Mouse (Mus musculus) kidney, embryonic 14.5 days (tissue): ENCODE measurements at regions not wholly inside any gene's neighbourhood (a gene's known extent, or its start where the extent isn't known, plus 50 kb on each side); places are given as distances from the start of the nearest gene placed in this dataset.

Experiments used
- ATAC-seq: fragments of 200-750 bp; cut with Nextera tagmentation; 2 replicates; pipeline ENCODE4 v1.8.0; 2017; ENCODE audit warnings: moderate number of reproducible peaks, mild to moderate bottlenecking, moderate TSS enrichment, moderate library complexity; ENCODE audit not compliant: low FRiP score, low TSS enrichment
- H3K27ac ChIP-seq: fragments of 300-500 bp; sonication (generic); 2 replicates; pipeline ENCODE4 v1.5.1; 2014; ENCODE audit warnings: low read depth, mild to moderate bottlenecking, low read length, moderate library complexity, mixed read lengths
- H3K27me3 ChIP-seq: fragments of 300-500 bp; sonication (generic); 2 replicates; pipeline ENCODE4 v1.6.1; 2014; ENCODE audit warnings: mild to moderate bottlenecking, low read length; ENCODE audit not compliant: control insufficient read depth, insufficient read depth
- H3K36me3 ChIP-seq: fragments of 300-500 bp; sonication (generic); 2 replicates; pipeline ENCODE4 v1.6.1; 2014; ENCODE audit warnings: low read length, mixed read lengths; ENCODE audit not compliant: control insufficient read depth, insufficient read depth
- H3K4me1 ChIP-seq: fragments of 300-500 bp; sonication (generic); 2 replicates; pipeline ENCODE4 v1.6.1; 2014; ENCODE audit warnings: low read length, mixed read lengths; ENCODE audit not compliant: control insufficient read depth, insufficient read depth
- H3K4me2 ChIP-seq: fragments of 300-500 bp; sonication (generic); replicated peaks from 2 replicates; pipeline ENCODE4 v1.6.1; 2014; ENCODE audit warnings: low read depth, mild to moderate bottlenecking, low read length
- H3K4me3 ChIP-seq: fragments of 300-500 bp; sonication (generic); 2 replicates; pipeline ENCODE4 v1.5.1; 2014; ENCODE audit warnings: mild to moderate bottlenecking, low read length
- H3K9ac ChIP-seq: fragments of 300-500 bp; sonication (generic); 2 replicates; pipeline ENCODE4 v1.6.1; 2014; ENCODE audit warnings: low read depth, mild to moderate bottlenecking, low read length, moderate library complexity
- H3K9me3 ChIP-seq: fragments of 300-500 bp; sonication (generic); 2 replicates; pipeline ENCODE4 v1.6.1; 2016; ENCODE audit warnings: low read length; ENCODE audit not compliant: control insufficient read depth
- WGBS: fragments of 180-500 bp; shearing (Covaris S2); extraction: QIAGEN DNeasy Blood & Tissue Kit; methylation state at CpG from one replicate; pipeline ENCODE4 v1.1.7; 2014; 5-methylcytosine and 5-hydroxymethylcytosine counted together

DNA sequence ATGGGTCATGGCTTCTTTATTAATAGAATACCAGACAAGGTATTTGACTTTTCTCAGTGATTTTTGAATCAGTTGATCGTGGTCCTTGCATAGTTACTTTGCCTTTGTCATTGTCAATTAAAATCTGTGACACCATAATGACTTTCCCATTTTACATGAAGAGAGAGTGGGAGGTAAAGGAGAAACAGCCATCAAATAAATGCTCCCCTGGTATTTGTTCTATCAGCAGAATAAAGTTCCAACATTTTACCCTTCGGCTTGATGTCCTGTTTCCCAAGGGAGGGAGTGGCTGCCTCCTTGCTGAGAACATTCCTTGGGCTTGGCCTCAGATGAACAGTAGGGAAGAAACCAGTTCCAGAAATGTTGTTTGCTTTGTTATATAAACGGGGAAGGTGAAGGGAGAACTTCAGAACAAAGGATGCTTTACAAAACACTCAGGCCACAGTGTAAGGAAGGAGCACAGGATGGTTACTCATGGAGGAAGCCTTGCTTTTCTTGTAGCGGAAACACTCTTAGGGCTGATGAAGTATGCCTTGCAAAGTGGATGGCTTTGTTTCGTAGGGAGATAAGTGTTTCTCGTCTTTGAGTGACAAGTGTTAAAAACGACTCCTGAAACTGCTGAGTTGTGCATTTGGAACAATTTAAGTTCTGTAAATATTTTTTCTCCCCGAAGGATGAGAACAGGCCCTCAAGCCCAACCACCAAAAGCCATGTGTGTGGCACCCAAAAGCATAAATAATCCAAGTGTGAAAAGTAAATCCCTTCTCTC, 404.8 kb upstream of the Alcam start:
- Histone ChIP-seq H3K4me3 (no peak overlapping the region), H3K9me3 (no peaks in the 10 kb centered on the region), H3K4me2 (no peak overlapping the region), H3K27me3 (no peaks in the 10 kb centered on the region), H3K9ac (no peak overlapping the region), H3K27ac (no peak overlapping the region), H3K4me1 (no peaks in the 10 kb centered on the region), H3K36me3 (no peaks in the 10 kb centered on the region)
- ATAC-seq = no peak
- 59% methylated on average over 8 of the region's 8 CpGs for WGBS

DNA sequence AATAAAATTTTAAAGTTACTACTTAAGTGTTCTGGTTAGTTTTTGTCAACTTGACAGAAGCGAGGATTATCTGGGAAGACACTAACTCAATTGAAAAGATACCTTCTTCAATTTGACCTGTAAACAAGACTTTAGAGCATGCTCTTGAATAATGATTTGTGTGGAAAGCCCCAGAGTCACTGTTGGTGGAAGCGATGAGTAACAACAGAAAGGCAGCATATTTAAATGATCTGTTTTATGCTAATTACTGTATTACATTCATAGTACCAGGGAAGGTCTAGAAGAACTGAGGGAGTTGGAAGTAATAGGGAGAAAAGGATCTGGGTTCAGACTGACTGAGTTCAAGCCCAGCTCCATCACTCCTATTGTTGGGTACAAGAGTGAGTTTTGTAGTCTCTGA, 397.3 kb upstream of the Alcam start:
- H3K27me3 ChIP-seq = no peaks in the 10 kb centered on the region
- no peaks in the 10 kb centered on the region for H3K9me3 ChIP-seq
- no peaks in the 10 kb centered on the region for H3K4me1 ChIP-seq
- no peak overlapping the region for H3K4me2 ChIP-seq
- H3K27ac ChIP-seq = no peak overlapping the region
- no peak overlapping the region for H3K4me3 ChIP-seq
- ATAC-seq = no peak
- no peak overlapping the region for H3K9ac ChIP-seq
- no peaks in the 10 kb centered on the region for H3K36me3 ChIP-seq
- 86% methylated on average over 2 of the region's 2 CpGs for WGBS

DNA sequence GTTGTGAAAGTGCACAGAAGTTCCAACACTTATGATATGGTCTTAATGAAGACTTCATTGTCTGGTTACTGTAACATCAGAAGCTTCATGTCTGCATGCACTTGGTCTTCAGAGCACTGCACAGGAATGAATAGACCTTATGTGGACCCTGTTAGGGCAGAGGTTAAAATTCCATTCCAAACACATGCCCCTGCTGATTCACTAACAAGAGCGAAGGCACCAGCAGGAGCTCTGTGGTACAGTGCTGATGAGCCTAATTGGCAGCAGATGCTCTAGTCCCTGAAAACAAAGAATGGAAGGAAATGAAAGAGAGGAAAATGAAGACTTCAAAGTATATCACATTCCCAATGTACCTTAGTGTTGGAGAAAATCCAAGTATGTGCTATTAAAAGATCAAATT, 365.1 kb upstream of the Alcam start:
- ATAC-seq = no peak
- Histone ChIP-seq H3K27ac (no peak overlapping the region), H3K36me3 (no peaks in the 10 kb centered on the region), H3K4me2 (no peak overlapping the region), H3K4me3 (no peak overlapping the region), H3K27me3 (no peaks in the 10 kb centered on the region), H3K4me1 (no peaks in the 10 kb centered on the region), H3K9ac (no peak overlapping the region), H3K9me3 (no peaks in the 10 kb centered on the region)
- WGBS = 82% methylated on average over 1 of the region's 1 CpGs

DNA sequence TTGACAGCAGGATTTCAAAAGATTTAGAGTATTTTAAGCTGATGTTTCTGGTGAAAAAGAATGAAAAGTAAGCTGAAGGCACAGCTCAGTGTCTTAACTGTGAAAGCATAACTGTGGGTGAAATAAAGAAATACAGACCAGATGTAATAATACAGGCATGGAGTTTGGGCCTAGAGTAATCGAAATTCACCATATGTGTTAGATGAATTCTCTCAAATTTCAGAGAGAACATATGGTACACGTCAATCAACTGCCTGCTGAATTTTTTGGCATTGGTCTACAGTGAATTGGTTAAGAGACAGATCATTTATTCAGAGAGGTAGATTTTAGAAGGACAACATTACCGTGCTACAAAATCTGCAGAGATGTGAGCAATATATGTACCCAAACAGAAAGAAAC, 357.3 kb upstream of the Alcam start:
- no peaks in the 10 kb centered on the region for H3K4me1 ChIP-seq
- H3K9ac ChIP-seq = no peak overlapping the region
- H3K4me3 ChIP-seq = no peak overlapping the region
- H3K9me3 ChIP-seq = no peaks in the 10 kb centered on the region
- no peaks in the 10 kb centered on the region for H3K27me3 ChIP-seq
- no peak overlapping the region for H3K4me2 ChIP-seq
- H3K27ac ChIP-seq = no peak overlapping the region
- WGBS = 77% methylated on average over 3 of the region's 3 CpGs
- no peaks in the 10 kb centered on the region for H3K36me3 ChIP-seq
- no peak for ATAC-seq

DNA sequence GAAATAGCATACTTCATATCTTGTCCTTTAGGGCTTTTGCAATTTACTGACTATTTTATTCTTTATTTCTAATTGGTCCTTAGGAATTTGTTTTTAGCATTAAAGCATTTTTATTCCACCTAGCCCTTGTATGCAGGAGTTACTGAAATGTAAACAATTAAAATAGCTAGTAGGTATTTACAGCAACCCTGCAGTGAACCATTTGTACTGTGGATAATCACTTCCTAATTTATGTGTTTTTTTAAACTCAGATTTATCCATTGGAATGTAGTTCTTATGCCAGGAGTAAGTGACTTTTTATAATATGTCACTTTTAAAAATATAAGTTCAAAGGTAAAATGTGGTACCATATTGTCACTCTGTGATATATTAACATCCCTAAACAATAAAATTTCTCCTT, 350.5 kb upstream of the Alcam start:
- ATAC-seq = peak; percentile 57; the same call in 1 of the 2 replicates
- Histone ChIP-seq H3K36me3 (no peaks in the 10 kb centered on the region), H3K27me3 (no peaks in the 10 kb centered on the region), H3K9ac (no peak overlapping the region), H3K9me3 (no peaks in the 10 kb centered on the region), H3K4me2 (no peak overlapping the region), H3K4me3 (no peak overlapping the region), H3K27ac (no peak overlapping the region), H3K4me1 (no peaks in the 10 kb centered on the region)

DNA sequence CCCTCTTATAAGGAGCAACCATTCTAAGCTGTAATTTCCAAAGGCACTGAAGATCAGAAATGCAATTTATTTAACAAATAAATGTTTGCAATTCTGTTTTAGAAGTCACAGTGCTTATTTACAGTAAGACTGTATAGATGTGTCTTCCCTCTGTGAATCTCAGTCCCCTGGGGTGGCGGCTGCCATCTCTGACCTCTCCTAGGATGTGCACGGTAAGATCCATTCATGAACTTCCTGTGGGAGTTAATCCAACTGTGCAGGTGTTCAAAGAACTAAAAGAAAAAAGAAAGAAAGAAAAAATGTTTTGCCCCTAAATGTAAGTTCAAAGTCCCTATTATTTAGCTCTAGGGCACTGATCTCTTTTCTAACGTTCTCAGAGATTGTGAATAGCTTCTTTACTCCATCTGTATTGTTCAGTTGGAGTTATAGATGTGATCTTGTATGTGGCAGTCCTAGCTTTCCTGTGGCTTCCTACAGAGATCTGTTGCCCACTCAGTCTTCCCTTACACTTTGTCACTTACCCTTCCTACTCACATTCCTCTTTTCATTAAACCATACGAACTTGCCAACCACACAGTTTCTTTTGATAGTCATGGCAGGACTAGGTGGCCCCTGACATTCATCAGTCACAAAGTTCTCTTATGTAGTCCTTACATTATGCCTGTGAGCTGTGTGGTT, 346.0 kb upstream of the Alcam start:
- H3K9ac ChIP-seq = no peak overlapping the region
- H3K27ac ChIP-seq = no peak overlapping the region
- no peak for ATAC-seq
- H3K4me3 ChIP-seq = no peak overlapping the region
- H3K9me3 ChIP-seq = no peaks in the 10 kb centered on the region
- H3K4me1 ChIP-seq = no peaks in the 10 kb centered on the region
- no peaks in the 10 kb centered on the region for H3K36me3 ChIP-seq
- no peaks in the 10 kb centered on the region for H3K27me3 ChIP-seq
- WGBS = 61% methylated on average over 4 of the region's 4 CpGs
- H3K4me2 ChIP-seq = no peak overlapping the region

DNA sequence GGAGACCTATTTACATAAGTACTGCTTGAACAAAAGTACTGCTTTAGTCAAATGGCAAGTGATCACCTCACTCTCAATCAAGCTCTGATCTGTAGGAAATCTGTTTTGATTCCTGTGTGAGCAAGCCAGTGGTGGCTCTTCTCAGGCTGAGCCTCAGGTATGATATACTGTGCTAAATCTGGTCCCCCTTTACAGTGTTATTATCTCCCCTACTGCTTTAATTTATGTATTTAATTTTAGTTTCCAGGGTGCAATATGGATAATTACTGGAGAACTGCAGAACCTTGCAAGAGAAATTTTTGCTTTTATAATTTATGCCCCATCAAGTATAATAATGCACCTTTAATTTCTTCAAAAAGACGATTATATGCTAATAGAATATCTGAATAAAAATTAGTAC, 341.3 kb upstream of the Alcam start:
- H3K4me2 ChIP-seq = no peak overlapping the region
- no peak overlapping the region for H3K4me3 ChIP-seq
- no peaks in the 10 kb centered on the region for H3K36me3 ChIP-seq
- H3K4me1 ChIP-seq = no peaks in the 10 kb centered on the region
- H3K27ac ChIP-seq = no peak overlapping the region
- WGBS = 92% methylated on average over 1 of the region's 1 CpGs
- H3K9ac ChIP-seq = no peak overlapping the region
- no peaks in the 10 kb centered on the region for H3K27me3 ChIP-seq
- no peaks in the 10 kb centered on the region for H3K9me3 ChIP-seq
- no peak for ATAC-seq

DNA sequence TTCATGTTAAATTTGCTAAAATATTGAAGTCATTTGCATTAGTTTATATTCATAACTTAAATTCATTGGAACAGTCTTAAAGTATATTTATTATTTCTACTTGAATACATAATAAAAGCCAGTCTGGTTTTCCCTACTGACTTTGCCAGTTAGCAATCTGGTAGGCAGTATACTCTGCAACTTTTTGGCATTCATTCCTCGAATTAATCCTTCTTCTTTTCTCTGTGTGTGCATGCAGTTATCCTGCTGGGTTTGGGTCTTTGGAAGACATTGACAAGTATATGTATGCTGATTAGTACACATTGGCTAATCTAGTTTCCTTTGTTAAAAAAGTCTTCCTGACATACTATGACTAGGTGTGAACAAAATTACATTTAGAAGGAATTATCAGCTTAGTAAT, 336.1 kb upstream of the Alcam start:
- Histone ChIP-seq H3K9me3 (no peaks in the 10 kb centered on the region), H3K4me2 (no peak overlapping the region), H3K36me3 (no peaks in the 10 kb centered on the region), H3K4me1 (no peaks in the 10 kb centered on the region), H3K9ac (no peak overlapping the region), H3K4me3 (no peak overlapping the region), H3K27me3 (no peaks in the 10 kb centered on the region), H3K27ac (no peak overlapping the region)
- WGBS = 83% methylated on average over 1 of the region's 1 CpGs
- no peak for ATAC-seq

DNA sequence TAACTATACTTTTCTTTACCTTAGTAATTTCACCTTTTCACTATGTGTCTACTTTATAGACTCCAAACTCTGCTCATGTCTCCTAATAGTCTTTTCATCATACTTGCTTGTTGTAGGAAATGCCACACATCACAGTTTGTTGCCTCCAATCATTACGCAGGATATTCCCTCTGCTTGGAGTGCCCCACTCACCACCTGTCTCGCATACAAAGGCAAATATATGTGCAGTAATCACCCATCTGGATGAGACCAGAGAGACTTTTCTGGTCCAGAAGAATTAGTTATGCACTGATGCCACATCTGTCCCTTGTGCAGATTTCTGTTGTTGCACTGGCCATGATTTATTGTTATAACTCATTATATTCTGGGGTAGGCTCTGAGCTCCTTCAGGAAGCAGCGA, 293.9 kb upstream of the Alcam start:
- Histone ChIP-seq H3K27me3 (no peaks in the 10 kb centered on the region), H3K9ac (no peak overlapping the region), H3K4me1 (no peaks in the 10 kb centered on the region), H3K36me3 (no peaks in the 10 kb centered on the region), H3K4me3 (no peak overlapping the region), H3K9me3 (no peaks in the 10 kb centered on the region), H3K27ac (no peak overlapping the region), H3K4me2 (no peak overlapping the region)
- ATAC-seq = no peak
- WGBS = 85% methylated on average over 3 of the region's 3 CpGs
